Mouse (Mus musculus): ENCODE measurements around the gene Ccr1.

GRCm38 (mm10) chr9:123940628-123941027 is 27.9 kb downstream of the Ccr1 start:
- TF ChIP-seq CTCF (IDR thresholded peaks at IDR 0.05; ENCODE audit: insufficient read depth, low read length) (no peak), POLR2A (IDR thresholded peaks at IDR 0.05; ENCODE audit: borderline replicate concordance, extremely low read depth, low read depth, low read length) (no peak)
